Mouse (Mus musculus): ENCODE measurements around the gene Hdac9. TPM values are rescaled to one million over a fixed set of nuclear protein-coding genes. Genes with fewer than 3 reads are reported as not detected.

The Hdac9 gene
- polyA plus RNA-seq, 1 experiment from 2014 or later, result 10.9 TPM

DNA sequence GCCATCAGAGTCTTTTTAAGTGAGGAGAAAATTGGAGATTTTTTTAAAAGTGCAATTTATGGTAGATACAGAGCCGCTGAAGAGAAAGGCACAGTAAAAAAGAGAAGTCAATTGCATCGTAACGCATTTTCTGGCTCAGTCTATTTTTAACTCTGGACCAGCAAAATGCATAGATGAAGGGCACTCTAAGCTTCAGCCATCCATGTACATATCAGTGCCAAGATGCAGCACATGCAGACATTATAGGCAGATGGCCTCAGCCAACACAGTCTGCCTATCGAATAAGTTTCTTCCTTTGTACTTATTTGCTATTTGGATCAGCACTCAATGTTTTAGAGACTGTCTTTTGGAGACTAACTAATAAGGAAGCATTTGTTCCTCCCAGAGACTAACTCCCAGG, 751.2 kb downstream of the Hdac9 start:
- H3K27ac ChIP-seq (ENCODE audit: low read depth, low read length), result no peak overlapping the region
- H3K9ac ChIP-seq (ENCODE audit: low read length), result no peak overlapping the region
- no peak for ATAC-seq (ENCODE audit: insufficient read depth, low FRiP score, low TSS enrichment)
- no peak for DNase-seq (ENCODE audit: low spot score)
- no peaks in the 10 kb centered on the region for H3K36me3 ChIP-seq (ENCODE audit: control insufficient read depth, insufficient read depth, low read length)
- H3K4me1 ChIP-seq (ENCODE audit: control insufficient read depth, insufficient read depth, low read length), result no peaks in the 10 kb centered on the region
- 94% methylated on average over 4 of the region's 4 CpGs for WGBS
- no peaks in the 10 kb centered on the region for H3K27me3 ChIP-seq (ENCODE audit: control insufficient read depth, insufficient read depth, low read length)
- H3K4me3 ChIP-seq (ENCODE audit: low read depth, low read length), result no peak overlapping the region
- no peaks in the 10 kb centered on the region for H3K9me3 ChIP-seq (ENCODE audit: control insufficient read depth, low read length)
- no peak overlapping the region for H3K4me2 ChIP-seq (ENCODE audit: low read depth)

DNA sequence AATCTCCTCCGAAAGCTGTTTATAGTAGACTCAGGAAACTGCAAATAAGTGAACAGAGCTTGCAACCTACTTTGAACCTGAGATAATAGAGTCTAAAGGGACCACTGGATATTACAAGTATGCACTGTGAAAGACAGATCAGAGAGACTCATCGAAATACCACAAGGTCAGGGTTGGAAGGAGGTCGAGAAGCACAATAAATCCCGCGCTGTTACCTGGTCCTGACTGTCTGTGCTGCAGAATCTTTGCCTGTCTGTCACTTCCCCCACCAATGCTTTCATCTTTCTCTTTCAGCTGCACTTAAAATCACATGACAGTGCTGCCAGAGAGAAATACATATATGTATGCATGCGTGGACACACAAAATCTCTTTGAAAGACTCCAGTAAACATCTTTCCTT, 760.6 kb downstream of the Hdac9 start:
- no peak for ATAC-seq (ENCODE audit: insufficient read depth, low FRiP score, low TSS enrichment)
- H3K27ac ChIP-seq (ENCODE audit: low read depth, low read length), result no peak overlapping the region
- 78% methylated on average over 6 of the region's 6 CpGs for WGBS

DNA sequence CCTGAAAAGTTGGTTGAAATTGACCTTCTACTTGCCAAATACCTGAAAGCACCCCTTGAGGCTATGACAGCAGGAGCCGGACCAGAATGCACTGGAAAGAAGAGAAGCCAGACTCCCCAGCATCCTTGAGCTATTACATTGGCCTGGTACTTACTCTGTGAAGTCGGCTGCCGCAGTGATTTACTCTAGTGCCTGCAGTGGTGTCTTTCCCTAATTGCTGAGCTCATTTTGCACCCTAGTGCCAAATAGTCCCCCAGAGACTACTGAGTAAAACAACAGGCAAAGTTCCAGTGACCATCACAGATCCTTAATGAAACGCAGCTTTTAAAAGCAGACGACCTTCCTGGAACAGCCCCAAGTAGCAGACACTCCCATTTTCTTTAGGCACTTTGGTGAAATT, 761.2 kb downstream of the Hdac9 start:
- WGBS, result 26% methylated on average over 5 of the region's 5 CpGs
- H3K9me3 ChIP-seq (ENCODE audit: control insufficient read depth, low read length), result no peaks in the 10 kb centered on the region

More for the DNA sequence above, 760.6 kb downstream of the Hdac9 start:
- Histone ChIP-seq H3K36me3 (ENCODE audit: control insufficient read depth, insufficient read depth, low read length) (no peaks in the 10 kb centered on the region), H3K4me2 (ENCODE audit: low read depth) (no peak overlapping the region), H3K27me3 (ENCODE audit: control insufficient read depth, insufficient read depth, low read length) (no peaks in the 10 kb centered on the region), H3K4me3 (ENCODE audit: low read depth, low read length) (no peak overlapping the region), H3K4me1 (ENCODE audit: control insufficient read depth, insufficient read depth, low read length) (no peaks in the 10 kb centered on the region), H3K9ac (ENCODE audit: low read length) (no peak overlapping the region), H3K9me3 (ENCODE audit: control insufficient read depth, low read length) (no peaks in the 10 kb centered on the region)
- no peak for DNase-seq (ENCODE audit: low spot score)

DNA sequence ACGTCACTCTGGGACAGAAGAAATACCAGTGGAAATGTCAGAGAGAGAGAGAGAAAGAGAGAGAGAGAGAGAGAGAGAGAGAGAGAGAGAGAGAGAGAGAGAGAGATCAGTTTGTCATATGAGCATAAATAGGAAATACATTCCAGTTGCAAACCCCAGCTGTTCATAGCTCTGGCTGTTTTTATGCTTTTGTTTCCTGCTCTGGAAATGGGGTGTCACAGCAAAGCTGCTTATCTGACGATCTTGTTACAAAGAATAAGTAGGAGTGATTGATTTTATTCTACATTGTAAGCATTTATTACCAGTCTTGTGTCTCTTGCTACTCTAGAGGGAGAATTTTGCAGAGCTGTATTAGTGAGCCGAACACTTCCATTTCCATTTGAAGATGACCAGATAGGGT, 762.1 kb downstream of the Hdac9 start:
- Histone ChIP-seq H3K9ac (ENCODE audit: low read length) (no peak overlapping the region), H3K36me3 (ENCODE audit: control insufficient read depth, insufficient read depth, low read length) (no peaks in the 10 kb centered on the region), H3K27ac (ENCODE audit: low read depth, low read length) (no peak overlapping the region), H3K9me3 (ENCODE audit: control insufficient read depth, low read length) (no peaks in the 10 kb centered on the region), H3K27me3 (ENCODE audit: control insufficient read depth, insufficient read depth, low read length) (no peaks in the 10 kb centered on the region), H3K4me3 (ENCODE audit: low read depth, low read length) (no peak overlapping the region), H3K4me1 (ENCODE audit: control insufficient read depth, insufficient read depth, low read length) (no peaks in the 10 kb centered on the region), H3K4me2 (ENCODE audit: low read depth) (no peak overlapping the region)
- 84% methylated on average over 3 of the region's 3 CpGs for WGBS
- no peak for ATAC-seq (ENCODE audit: insufficient read depth, low FRiP score, low TSS enrichment)
- DNase-seq (ENCODE audit: low spot score), result no peak

More for the DNA sequence above, 761.2 kb downstream of the Hdac9 start:
- Histone ChIP-seq H3K36me3 (ENCODE audit: control insufficient read depth, insufficient read depth, low read length) (no peaks in the 10 kb centered on the region), H3K27me3 (ENCODE audit: control insufficient read depth, insufficient read depth, low read length) (no peaks in the 10 kb centered on the region), H3K4me2 (ENCODE audit: low read depth) (no peak overlapping the region), H3K4me3 (ENCODE audit: low read depth, low read length) (no peak overlapping the region), H3K27ac (ENCODE audit: low read depth, low read length) (no peak overlapping the region), H3K4me1 (ENCODE audit: control insufficient read depth, insufficient read depth, low read length) (no peaks in the 10 kb centered on the region), H3K9ac (ENCODE audit: low read length) (no peak overlapping the region)
- ATAC-seq (ENCODE audit: insufficient read depth, low FRiP score, low TSS enrichment), result no peak
- DNase-seq (ENCODE audit: low spot score), result no peak

DNA sequence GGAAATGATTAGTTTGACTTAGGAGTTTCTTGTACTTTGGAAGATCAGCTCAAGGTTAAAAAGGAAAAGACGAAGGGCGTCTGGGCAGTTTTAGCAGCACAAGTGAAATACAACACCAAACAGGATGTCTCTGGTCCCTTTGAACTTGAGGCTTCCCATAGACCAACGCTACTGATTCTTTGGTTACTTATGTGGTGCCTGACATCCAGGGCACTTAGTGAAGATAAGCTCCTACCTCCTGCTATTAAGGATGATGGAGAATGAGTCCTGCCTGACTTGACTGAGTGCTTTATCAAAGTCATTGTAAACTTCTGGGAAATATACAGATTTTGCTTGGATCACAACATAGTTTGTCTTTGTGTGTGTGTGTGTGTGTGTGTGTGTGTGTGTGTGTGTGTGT, 765.6 kb downstream of the Hdac9 start:
- H3K4me3 ChIP-seq (ENCODE audit: low read depth, low read length), result no peak overlapping the region
- no peaks in the 10 kb centered on the region for H3K36me3 ChIP-seq (ENCODE audit: control insufficient read depth, insufficient read depth, low read length)
- H3K4me2 ChIP-seq (ENCODE audit: low read depth), result no peak overlapping the region
- WGBS, result 49% methylated on average over 3 of the region's 3 CpGs
- H3K27ac ChIP-seq (ENCODE audit: low read depth, low read length), result no peak overlapping the region
- ATAC-seq (ENCODE audit: insufficient read depth, low FRiP score, low TSS enrichment) (no peak), DNase-seq (ENCODE audit: low spot score) (no peak)
- no peaks in the 10 kb centered on the region for H3K9me3 ChIP-seq (ENCODE audit: control insufficient read depth, low read length)
- H3K4me1 ChIP-seq (ENCODE audit: control insufficient read depth, insufficient read depth, low read length), result no peaks in the 10 kb centered on the region
- H3K27me3 ChIP-seq (ENCODE audit: control insufficient read depth, insufficient read depth, low read length), result no peaks in the 10 kb centered on the region
- H3K9ac ChIP-seq (ENCODE audit: low read length), result no peak overlapping the region

DNA sequence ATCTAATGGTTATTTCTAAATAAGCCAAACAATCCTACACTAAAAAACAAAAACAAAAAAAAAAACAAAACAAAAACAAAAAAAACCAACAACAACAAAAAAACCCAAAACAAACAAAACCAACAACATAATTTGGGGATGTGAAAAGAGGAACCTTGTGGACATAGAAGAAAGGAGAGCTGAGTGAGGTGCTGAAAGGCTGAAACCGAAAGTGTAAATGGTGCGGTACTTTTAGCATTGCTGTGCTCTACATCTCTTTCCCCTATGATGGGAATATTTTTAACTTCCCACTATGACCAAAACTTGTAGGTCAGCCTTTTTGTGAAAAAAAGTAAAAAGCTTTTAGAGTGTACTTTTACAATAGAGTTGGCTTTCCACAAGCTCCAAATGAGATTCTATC, 774.2 kb downstream of the Hdac9 start:
- no peaks in the 10 kb centered on the region for H3K27me3 ChIP-seq (ENCODE audit: control insufficient read depth, insufficient read depth, low read length)
- H3K27ac ChIP-seq (ENCODE audit: low read depth, low read length), result no peak overlapping the region
- H3K9me3 ChIP-seq (ENCODE audit: control insufficient read depth, low read length), result no peaks in the 10 kb centered on the region
- H3K4me1 ChIP-seq (ENCODE audit: control insufficient read depth, insufficient read depth, low read length), result no peaks in the 10 kb centered on the region
- H3K4me2 ChIP-seq (ENCODE audit: low read depth), result no peak overlapping the region
- DNase-seq (ENCODE audit: low spot score) (no peak), ATAC-seq (ENCODE audit: insufficient read depth, low FRiP score, low TSS enrichment) (no peak)
- H3K4me3 ChIP-seq (ENCODE audit: low read depth, low read length), result no peak overlapping the region
- WGBS, result 95% methylated on average over 2 of the region's 2 CpGs
- no peak overlapping the region for H3K9ac ChIP-seq (ENCODE audit: low read length)
- no peaks in the 10 kb centered on the region for H3K36me3 ChIP-seq (ENCODE audit: control insufficient read depth, insufficient read depth, low read length)

DNA sequence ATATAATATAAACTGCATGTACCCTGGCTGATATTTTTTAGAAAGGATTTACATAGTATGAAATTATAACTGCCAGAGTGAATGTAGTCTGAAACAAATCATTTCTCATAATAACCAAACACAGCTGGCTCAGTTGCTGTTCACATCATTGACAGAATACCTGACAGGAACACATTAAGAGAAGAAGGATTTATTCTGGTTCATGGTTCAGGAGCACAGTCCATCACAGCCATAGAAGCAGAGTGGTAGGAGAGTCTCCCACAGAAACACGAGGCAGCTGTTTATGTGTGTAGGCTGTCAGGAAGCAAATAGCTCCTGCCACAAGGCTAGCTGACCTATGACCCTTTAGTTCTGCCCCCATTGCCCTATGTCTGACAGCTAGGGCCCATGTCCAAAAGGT, 803.6 kb downstream of the Hdac9 start:
- Histone ChIP-seq H3K4me2 (ENCODE audit: low read depth) (no peak overlapping the region), H3K9me3 (ENCODE audit: control insufficient read depth, low read length) (no peaks in the 10 kb centered on the region), H3K27ac (ENCODE audit: low read depth, low read length) (no peak overlapping the region), H3K36me3 (ENCODE audit: control insufficient read depth, insufficient read depth, low read length) (no peaks in the 10 kb centered on the region), H3K4me3 (ENCODE audit: low read depth, low read length) (no peak overlapping the region), H3K4me1 (ENCODE audit: control insufficient read depth, insufficient read depth, low read length) (no peaks in the 10 kb centered on the region), H3K27me3 (ENCODE audit: control insufficient read depth, insufficient read depth, low read length) (no peaks in the 10 kb centered on the region), H3K9ac (ENCODE audit: low read length) (no peak overlapping the region)
- 20% methylated on average over 1 of the region's 1 CpGs for WGBS
- ATAC-seq (ENCODE audit: insufficient read depth, low FRiP score, low TSS enrichment), result no peak
- DNase-seq (ENCODE audit: low spot score), result no peak

DNA sequence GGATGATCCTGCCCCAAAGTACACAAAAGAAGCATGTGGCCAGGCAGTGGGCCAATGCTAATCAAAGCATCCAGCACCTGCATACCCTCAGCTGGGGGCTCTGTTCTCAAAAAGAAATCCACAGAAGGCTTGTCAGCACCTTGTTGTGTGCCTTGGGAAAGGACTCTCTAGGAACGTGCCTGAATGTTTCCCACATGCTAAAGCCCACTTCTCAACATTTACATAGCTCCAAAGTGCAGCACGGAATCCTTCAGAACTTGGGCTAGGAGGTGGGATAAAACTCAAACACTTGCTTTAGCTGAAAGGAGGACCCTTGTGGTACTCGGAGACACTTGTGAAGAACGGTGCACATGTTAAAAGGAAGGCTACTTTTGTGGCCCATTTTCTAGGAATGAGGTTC, 823.9 kb downstream of the Hdac9 start:
- H3K27me3 ChIP-seq (ENCODE audit: control insufficient read depth, insufficient read depth, low read length), result no peaks in the 10 kb centered on the region
- DNase-seq (ENCODE audit: low spot score) (no peak), ATAC-seq (ENCODE audit: insufficient read depth, low FRiP score, low TSS enrichment) (no peak)
- no peak overlapping the region for H3K4me3 ChIP-seq (ENCODE audit: low read depth, low read length)
- H3K9ac ChIP-seq (ENCODE audit: low read length), result no peak overlapping the region
- H3K36me3 ChIP-seq (ENCODE audit: control insufficient read depth, insufficient read depth, low read length), result no peaks in the 10 kb centered on the region
- no peak overlapping the region for H3K4me2 ChIP-seq (ENCODE audit: low read depth)
- H3K4me1 ChIP-seq (ENCODE audit: control insufficient read depth, insufficient read depth, low read length), result no peaks in the 10 kb centered on the region
- no peaks in the 10 kb centered on the region for H3K9me3 ChIP-seq (ENCODE audit: control insufficient read depth, low read length)
- H3K27ac ChIP-seq (ENCODE audit: low read depth, low read length), result no peak overlapping the region
- WGBS, result 74% methylated on average over 4 of the region's 4 CpGs

DNA sequence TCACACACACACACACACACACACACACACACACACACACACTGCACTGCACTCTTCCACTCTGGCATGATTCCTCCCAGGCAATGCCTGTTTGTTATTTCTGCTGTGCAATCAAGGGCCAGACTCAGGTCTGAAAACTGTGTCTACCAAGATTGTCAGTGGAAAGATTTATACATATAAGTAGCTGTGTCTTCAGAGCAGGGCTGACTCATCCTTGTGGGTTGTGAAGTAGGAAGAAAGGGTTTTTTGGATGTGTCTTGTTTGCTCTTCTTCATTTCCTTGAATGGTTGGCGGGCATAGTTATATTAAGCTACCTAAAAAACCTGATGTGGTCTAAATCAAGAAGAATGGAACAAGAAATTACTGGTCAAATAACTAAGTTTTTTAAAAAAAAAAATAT, 825.0 kb downstream of the Hdac9 start:
- Histone ChIP-seq H3K27me3 (ENCODE audit: control insufficient read depth, insufficient read depth, low read length) (no peaks in the 10 kb centered on the region), H3K9me3 (ENCODE audit: control insufficient read depth, low read length) (no peaks in the 10 kb centered on the region), H3K36me3 (ENCODE audit: control insufficient read depth, insufficient read depth, low read length) (no peaks in the 10 kb centered on the region), H3K9ac (ENCODE audit: low read length) (no peak overlapping the region), H3K27ac (ENCODE audit: low read depth, low read length) (no peak overlapping the region), H3K4me3 (ENCODE audit: low read depth, low read length) (no peak overlapping the region), H3K4me2 (ENCODE audit: low read depth) (no peak overlapping the region), H3K4me1 (ENCODE audit: control insufficient read depth, insufficient read depth, low read length) (no peaks in the 10 kb centered on the region)
- WGBS, result 93% methylated on average over 1 of the region's 1 CpGs
- DNase-seq (ENCODE audit: low spot score), result no peak
- ATAC-seq (ENCODE audit: insufficient read depth, low FRiP score, low TSS enrichment), result no peak

Data from neural tube, embryonic 11.5 days (tissue).